Mouse (Mus musculus): Measurements from ENCODE around the gene Mtmr6. TPM values are rescaled to one million over a fixed set of nuclear protein-coding genes. Genes with fewer than 3 reads are reported as not detected.
"Not testable (repeated sequence)": the region's sequence is repeated elsewhere in the genome, so short reads cannot be mapped to it uniquely, and the experiment has no call there.

Mtmr6 gene
- polyA plus RNA-seq, 1 experiment from 2014 or later: 37.4 TPM

DNA sequence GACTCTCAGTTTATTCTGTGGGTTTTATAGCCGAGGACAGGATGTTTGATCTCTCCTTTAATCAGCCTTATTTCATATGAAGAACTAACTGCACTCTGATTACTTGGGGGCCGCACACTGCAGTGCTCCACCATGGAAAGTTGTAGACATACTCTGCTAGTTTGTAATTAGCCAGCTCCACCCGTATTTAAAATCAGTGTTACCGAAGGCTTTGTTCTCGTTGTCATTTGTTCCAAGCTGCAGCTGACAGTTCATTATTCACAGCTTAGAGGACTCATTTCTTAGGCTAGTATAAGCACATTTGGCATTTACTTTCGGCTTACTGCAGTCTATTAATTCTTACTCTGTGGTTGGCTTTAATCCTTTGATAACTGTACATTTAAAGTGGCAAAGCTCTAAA lies 36.0 kb downstream of the Mtmr6 start:
- Histone ChIP-seq H3K36me3 (peaks cover 31% of the 10 kb centered on the region), H3K27me3 (no peaks in the 10 kb centered on the region), H3K4me3 (no peak overlapping the region), H3K9me3 (no peaks in the 10 kb centered on the region), H3K4me1 (no peaks in the 10 kb centered on the region; the same call in 1 of the 2 replicates), H3K9ac (no peak overlapping the region), H3K27ac (no peak overlapping the region), H3K4me2 (no peak overlapping the region)
- ATAC-seq (ENCODE audit: borderline replicate concordance, extremely low read depth, low FRiP score, low TSS enrichment): no peak
- WGBS: 63% methylated on average over 6 of the region's 6 CpGs

DNA sequence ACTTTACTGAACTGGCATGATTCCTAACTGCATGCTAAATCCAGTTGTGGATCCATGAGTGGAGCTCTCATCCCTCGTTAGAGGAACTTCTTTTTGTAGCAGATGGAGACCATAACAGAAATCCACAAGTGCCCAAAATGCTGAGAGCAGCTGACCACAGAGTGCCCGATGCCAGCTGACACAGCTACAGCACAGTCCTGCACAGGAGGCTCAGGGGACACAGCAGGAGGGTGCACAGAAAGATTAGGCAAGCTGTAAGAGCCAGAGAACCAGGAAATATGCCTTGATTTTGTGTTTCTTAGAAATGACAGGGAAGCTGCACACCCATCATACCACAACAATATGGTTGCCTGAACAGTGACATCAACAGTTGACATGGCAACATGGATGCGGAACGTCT lies 37.4 kb downstream of the Mtmr6 start:
- Histone ChIP-seq H3K36me3 (peaks cover 31% of the 10 kb centered on the region), H3K9me3 (no peaks in the 10 kb centered on the region), H3K27ac (no peak overlapping the region), H3K4me1 (no peaks in the 10 kb centered on the region; the same call in 1 of the 2 replicates), H3K27me3 (no peaks in the 10 kb centered on the region), H3K4me2 (no peak overlapping the region), H3K4me3 (no peak overlapping the region), H3K9ac (no peak overlapping the region)
- 85% methylated on average over 4 of the region's 4 CpGs for WGBS
- no peak for ATAC-seq (ENCODE audit: borderline replicate concordance, extremely low read depth, low FRiP score, low TSS enrichment)

DNA sequence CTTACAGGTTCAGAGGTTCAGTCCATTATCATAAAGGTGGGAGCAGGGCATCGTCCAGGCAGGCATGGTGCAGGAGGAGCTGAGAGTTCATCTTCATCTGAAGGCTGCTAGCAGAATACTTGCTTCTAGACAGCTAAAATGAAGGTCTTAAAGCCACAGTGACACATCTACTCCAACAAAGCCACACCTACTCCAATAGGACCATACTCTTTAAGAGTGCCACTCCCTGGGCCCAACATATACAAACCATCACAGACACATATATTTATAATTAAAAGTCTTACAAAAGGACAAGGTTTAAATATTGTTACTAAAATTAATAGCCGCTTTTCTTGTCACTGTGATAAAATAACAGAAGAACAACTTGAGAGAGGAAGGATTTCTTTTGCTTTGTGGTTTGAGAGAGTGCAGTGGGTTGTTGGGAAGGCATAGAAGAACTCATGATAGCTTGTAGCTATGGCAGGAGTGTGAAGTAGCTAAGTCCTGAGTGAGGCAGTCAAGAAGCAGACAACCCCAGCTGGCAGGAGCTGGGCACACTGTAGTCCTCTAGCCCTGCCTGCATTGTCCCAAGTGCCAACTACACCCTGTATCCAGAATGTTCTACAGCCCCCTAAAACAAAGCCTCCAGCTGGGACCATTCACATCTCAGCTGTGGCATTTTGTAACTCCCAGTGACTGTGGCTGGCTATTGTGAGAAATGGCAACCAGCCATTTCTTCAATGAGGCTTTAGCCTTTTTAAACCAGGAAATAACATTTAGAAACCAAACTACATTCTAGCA lies 39.6 kb downstream of the Mtmr6 start:
- peak; percentile 59; the same call in 1 of the 2 replicates for ATAC-seq (ENCODE audit: borderline replicate concordance, extremely low read depth, low FRiP score, low TSS enrichment)
- peak overlapping the region; percentile 63 for H3K27ac ChIP-seq
- H3K9ac ChIP-seq: no peak overlapping the region
- no peak overlapping the region for H3K4me2 ChIP-seq
- H3K9me3 ChIP-seq: no peaks in the 10 kb centered on the region
- no peaks in the 10 kb centered on the region; the same call in 1 of the 2 replicates for H3K4me1 ChIP-seq
- peaks cover 27% of the 10 kb centered on the region for H3K36me3 ChIP-seq
- H3K27me3 ChIP-seq: no peaks in the 10 kb centered on the region
- H3K4me3 ChIP-seq: no peak overlapping the region
- 76% methylated on average over 2 of the region's 2 CpGs for WGBS

DNA sequence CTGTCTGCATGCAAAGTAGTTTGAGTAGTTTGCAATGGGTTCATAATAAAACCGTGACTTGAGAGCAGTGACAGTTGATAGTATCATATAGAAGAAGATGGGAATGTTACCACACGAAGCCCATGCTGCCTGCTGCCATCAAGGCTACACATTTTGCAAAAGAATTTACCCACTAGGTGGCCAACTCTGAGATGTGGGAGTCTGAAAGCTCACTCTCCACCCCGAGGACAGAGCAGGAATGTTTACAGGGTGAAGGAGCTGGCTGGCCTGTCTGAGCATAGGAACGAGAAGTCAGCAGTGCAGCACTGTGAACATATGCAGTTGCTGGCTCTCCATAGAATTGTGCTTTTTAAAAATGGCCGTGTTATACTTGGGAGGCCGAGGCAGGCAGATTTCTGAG lies 43.1 kb downstream of the Mtmr6 start:
- H3K4me3 ChIP-seq: no peak overlapping the region
- no peak overlapping the region for H3K27ac ChIP-seq
- ATAC-seq (ENCODE audit: borderline replicate concordance, extremely low read depth, low FRiP score, low TSS enrichment): no peak
- H3K9me3 ChIP-seq: no peaks in the 10 kb centered on the region
- H3K4me1 ChIP-seq: no peaks in the 10 kb centered on the region; the same call in 1 of the 2 replicates
- H3K9ac ChIP-seq: no peak overlapping the region
- peaks cover 8% of the 10 kb centered on the region; the same call in 1 of the 2 replicates for H3K36me3 ChIP-seq
- 51% methylated on average over 6 of the region's 6 CpGs for WGBS
- no peak overlapping the region for H3K4me2 ChIP-seq
- H3K27me3 ChIP-seq: no peaks in the 10 kb centered on the region

DNA sequence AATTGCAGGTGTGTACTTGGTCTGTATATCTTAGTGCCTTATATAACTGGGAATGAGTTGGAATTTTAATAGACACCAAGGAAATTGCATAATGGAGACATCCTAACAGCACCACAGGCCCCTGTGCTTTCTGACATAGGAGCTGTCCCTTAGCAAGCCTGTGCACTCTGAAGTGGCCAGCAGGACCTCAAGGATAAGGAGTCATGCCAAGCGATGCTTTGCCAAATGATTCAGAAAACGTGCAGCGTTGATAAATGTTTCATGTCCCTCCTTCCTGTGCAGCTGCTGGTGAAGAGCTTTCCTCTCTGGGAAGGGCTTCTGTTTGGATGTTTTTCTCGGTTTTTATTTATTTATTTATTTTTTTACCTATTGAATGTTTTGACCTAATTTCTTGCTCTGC lies 45.7 kb downstream of the Mtmr6 start:
- no peaks in the 10 kb centered on the region for H3K27me3 ChIP-seq
- H3K27ac ChIP-seq: no peak overlapping the region
- 42% methylated on average over 4 of the region's 4 CpGs for WGBS

DNA sequence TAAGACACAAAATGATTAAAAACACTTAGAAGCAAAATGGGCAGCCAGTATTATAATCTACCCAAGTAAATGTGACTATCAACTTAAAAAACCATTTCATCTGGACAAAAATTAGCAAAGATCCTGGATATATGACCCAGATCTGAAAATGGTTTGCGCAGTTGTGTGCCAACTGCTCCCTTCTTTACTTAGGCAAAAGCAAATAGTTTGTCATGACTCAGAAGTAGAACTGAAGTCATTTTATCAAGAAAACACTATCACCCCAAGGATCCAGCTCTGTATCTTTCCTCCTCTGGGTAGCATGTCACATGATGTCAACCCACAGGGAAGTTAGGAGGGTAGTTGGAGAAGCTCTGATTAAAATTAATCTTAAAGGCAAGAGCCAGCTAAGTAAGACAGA lies 54.2 kb downstream of the Mtmr6 start:
- H3K36me3 ChIP-seq: no peaks in the 10 kb centered on the region
- H3K4me3 ChIP-seq: no peak overlapping the region
- no peaks in the 10 kb centered on the region for H3K4me1 ChIP-seq
- no peaks in the 10 kb centered on the region for H3K9me3 ChIP-seq
- H3K27ac ChIP-seq: no peak overlapping the region
- no peak overlapping the region for H3K4me2 ChIP-seq
- 91% methylated on average over 1 of the region's 1 CpGs for WGBS
- H3K9ac ChIP-seq: no peak overlapping the region
- H3K27me3 ChIP-seq: no peaks in the 10 kb centered on the region
- ATAC-seq (ENCODE audit: borderline replicate concordance, extremely low read depth, low FRiP score, low TSS enrichment): no peak

More for the DNA sequence above, 45.7 kb downstream of the Mtmr6 start:
- ATAC-seq (ENCODE audit: borderline replicate concordance, extremely low read depth, low FRiP score, low TSS enrichment): no peak
- Histone ChIP-seq H3K9ac (no peak overlapping the region), H3K9me3 (no peaks in the 10 kb centered on the region; the same call in 1 of the 2 replicates), H3K4me1 (no peaks in the 10 kb centered on the region), H3K4me2 (no peak overlapping the region), H3K36me3 (no peaks in the 10 kb centered on the region), H3K4me3 (no peak overlapping the region)

DNA sequence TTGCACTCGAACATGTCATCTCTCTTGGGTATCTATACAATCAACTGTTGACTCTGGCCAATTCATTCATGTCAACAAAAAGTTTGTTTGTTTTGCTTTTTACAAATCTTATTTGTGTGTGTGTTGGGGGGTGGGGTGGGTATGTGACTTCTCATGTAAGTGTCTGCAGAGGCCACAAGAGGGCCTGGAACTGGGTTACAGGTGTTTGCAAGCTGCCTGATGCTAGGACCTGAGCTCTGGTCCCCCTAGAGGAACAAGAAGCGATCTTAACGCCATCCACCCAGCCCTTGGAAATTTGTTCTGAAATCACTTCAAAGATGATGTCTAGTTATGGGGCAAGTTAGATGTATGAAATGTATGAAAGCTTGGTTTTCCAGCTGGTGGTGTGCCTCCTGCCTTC lies 55.8 kb downstream of the Mtmr6 start:
- Histone ChIP-seq H3K9ac (no peak overlapping the region), H3K4me1 (no peaks in the 10 kb centered on the region), H3K4me2 (no peak overlapping the region), H3K27ac (no peak overlapping the region), H3K36me3 (no peaks in the 10 kb centered on the region), H3K27me3 (no peaks in the 10 kb centered on the region), H3K9me3 (no peaks in the 10 kb centered on the region), H3K4me3 (no peak overlapping the region)
- no peak for ATAC-seq (ENCODE audit: borderline replicate concordance, extremely low read depth, low FRiP score, low TSS enrichment)
- WGBS: 75% methylated on average over 3 of the region's 3 CpGs

DNA sequence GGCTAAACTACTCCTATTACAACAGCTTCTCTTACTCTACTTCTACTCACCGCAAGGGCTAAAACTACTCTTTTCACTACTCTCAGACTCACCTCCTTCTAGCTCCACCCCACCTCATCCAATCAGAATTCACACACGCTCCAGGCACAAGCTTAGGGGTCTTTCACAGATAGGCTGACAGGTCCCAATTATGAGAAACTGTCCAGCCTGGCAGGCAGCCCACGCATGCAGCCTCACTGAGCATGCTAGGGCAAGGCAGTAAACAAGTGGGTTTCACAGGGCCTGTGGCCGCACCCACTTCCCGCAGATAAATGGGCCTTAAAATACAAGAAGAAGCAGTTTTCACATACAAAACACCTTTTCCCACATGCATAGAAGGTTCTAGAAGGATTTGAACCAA lies 75.0 kb downstream of the Mtmr6 start:
- not testable (repeated sequence) for H3K4me3 ChIP-seq; H3K27ac ChIP-seq; H3K4me2 ChIP-seq; ATAC-seq (ENCODE audit: borderline replicate concordance, extremely low read depth, low FRiP score, low TSS enrichment); H3K36me3 ChIP-seq; H3K9me3 ChIP-seq; H3K9ac ChIP-seq; H3K4me1 ChIP-seq; H3K27me3 ChIP-seq
- 74% methylated on average over 5 of the region's 5 CpGs for WGBS

DNA sequence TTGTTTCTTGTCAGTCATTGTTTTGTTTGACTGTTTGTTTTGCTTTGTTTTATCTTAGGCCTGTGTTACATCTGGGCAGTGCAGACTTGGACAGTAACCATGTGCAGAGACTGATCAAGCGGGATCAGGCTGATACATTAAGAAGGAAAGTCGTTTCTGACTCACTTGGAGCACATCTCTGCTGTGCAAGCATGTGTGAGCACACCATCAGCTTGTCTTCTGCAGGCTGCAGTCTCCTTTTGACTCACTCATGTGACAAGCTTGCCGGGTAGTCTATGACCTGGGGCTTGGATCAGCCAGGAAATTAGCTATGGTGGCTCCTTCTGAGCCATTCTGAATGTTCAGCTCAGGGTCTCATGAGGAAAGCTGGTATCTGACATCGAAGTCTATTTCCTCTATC lies 75.5 kb downstream of the Mtmr6 start:
- no peak overlapping the region for H3K27ac ChIP-seq
- no peaks in the 10 kb centered on the region for H3K36me3 ChIP-seq
- no peaks in the 10 kb centered on the region for H3K27me3 ChIP-seq
- H3K9ac ChIP-seq: no peak overlapping the region
- 67% methylated on average over 4 of the region's 4 CpGs for WGBS
- H3K4me2 ChIP-seq: no peak overlapping the region
- ATAC-seq (ENCODE audit: borderline replicate concordance, extremely low read depth, low FRiP score, low TSS enrichment): no peak
- no peaks in the 10 kb centered on the region for H3K4me1 ChIP-seq
- no peak overlapping the region for H3K4me3 ChIP-seq
- no peaks in the 10 kb centered on the region for H3K9me3 ChIP-seq

DNA sequence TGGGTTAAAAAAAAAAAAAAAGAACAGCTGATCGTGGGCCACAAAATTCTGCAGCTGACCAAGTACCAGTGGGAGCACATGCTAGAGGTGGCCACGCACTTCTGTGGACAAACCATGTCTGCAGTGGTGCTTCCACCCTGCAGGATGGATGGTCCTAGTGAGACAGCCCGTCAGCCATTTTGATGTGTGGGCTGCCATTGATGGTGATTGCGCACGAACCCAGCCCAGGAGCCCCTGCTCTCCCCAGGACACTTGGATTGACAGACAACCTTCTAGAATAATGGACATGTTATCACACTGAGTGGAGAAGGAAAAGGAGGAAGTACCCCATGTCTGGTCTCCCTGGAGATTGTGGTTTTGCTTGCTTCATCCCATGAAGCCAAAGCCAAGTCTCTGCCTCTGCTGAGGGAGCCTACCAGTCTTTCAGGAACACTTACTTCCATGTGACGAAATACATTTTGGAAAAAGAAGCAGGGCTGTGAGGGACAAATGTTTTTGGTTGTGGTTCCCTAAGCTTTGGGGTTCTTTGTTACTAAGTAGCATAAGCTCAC lies 80.4 kb downstream of the Mtmr6 start:
- no peak for ATAC-seq (ENCODE audit: borderline replicate concordance, extremely low read depth, low FRiP score, low TSS enrichment)
- Histone ChIP-seq H3K4me2 (no peak overlapping the region), H3K9me3 (no peaks in the 10 kb centered on the region), H3K9ac (no peak overlapping the region), H3K27ac (no peak overlapping the region), H3K27me3 (no peaks in the 10 kb centered on the region), H3K36me3 (no peaks in the 10 kb centered on the region), H3K4me3 (no peak overlapping the region), H3K4me1 (no peaks in the 10 kb centered on the region)
- WGBS: 78% methylated on average over 6 of the region's 6 CpGs
